Mouse (Mus musculus) hindbrain, embryonic 11.5 days (tissue): Measurements from ENCODE around the gene Asf1b. TPM values are rescaled to one million over a fixed set of nuclear protein-coding genes. Genes with fewer than 3 reads are reported as not detected.

Experiments
- ATAC-seq: fragments of 200-750 bp; cut with Nextera tagmentation; 2 replicates; pipeline ENCODE4 v1.8.0; 2017; ENCODE audit warnings: mild to moderate bottlenecking, moderate TSS enrichment, moderate library complexity; ENCODE audit not compliant: low FRiP score
- DNase-seq: peaks from one replicate; pipeline ENCODE4 v3.0.0-alpha.2; 2015; ENCODE audit warnings: low spot score
- H3K27ac ChIP-seq: fragments of 300-500 bp; sonication (generic); 2 replicates; pipeline ENCODE4 v1.5.1; 2014; ENCODE audit warnings: mild to moderate bottlenecking, low read depth, low read length
- H3K27me3 ChIP-seq: fragments of 300-500 bp; sonication (generic); 2 replicates; pipeline ENCODE4 v1.6.1; 2014; ENCODE audit warnings: mild to moderate bottlenecking, low read length, moderate library complexity, mixed read lengths; ENCODE audit not compliant: control insufficient read depth, insufficient read depth
- H3K36me3 ChIP-seq: fragments of 300-500 bp; sonication (generic); 2 replicates; pipeline ENCODE4 v1.6.1; 2014; ENCODE audit warnings: mild to moderate bottlenecking, low read length, moderate library complexity, mixed read lengths; ENCODE audit not compliant: control insufficient read depth, insufficient read depth
- H3K4me1 ChIP-seq: fragments of 300-500 bp; sonication (generic); replicated peaks from 2 replicates; pipeline ENCODE4 v1.6.1; 2014; ENCODE audit warnings: low read length, mixed read lengths; ENCODE audit not compliant: control insufficient read depth, insufficient read depth
- H3K4me2 ChIP-seq: fragments of 300-500 bp; sonication (generic); replicated peaks from 2 replicates; pipeline ENCODE4 v1.6.1; 2014; ENCODE audit warnings: mild to moderate bottlenecking, low read depth, low read length
- H3K4me3 ChIP-seq: fragments of 300-500 bp; sonication (generic); 2 replicates; pipeline ENCODE4 v1.5.1; 2014; ENCODE audit warnings: low read depth, low read length
- H3K9ac ChIP-seq: fragments of 300-500 bp; sonication (generic); 2 replicates; pipeline ENCODE4 v1.6.1; 2014; ENCODE audit warnings: low read depth, low read length
- H3K9me3 ChIP-seq: fragments of 300-500 bp; sonication (generic); 2 replicates; pipeline ENCODE4 v1.6.1; 2016; ENCODE audit warnings: low read length; ENCODE audit not compliant: control insufficient read depth
- WGBS: fragments of 180-500 bp; shearing (Covaris S2); extraction: QIAGEN DNeasy Blood & Tissue Kit; methylation state at CpG from one replicate; pipeline ENCODE4 v1.1.7; 2014; 5-methylcytosine and 5-hydroxymethylcytosine counted together
- polyA plus RNA-seq: library from polyadenylated mRNA; unstranded; fragments of >200 nt; fragmentation: Nextera tagmentation; extraction: Ambion mirVana; gene quantifications from 2 replicates; pipeline ENCODE4 v1.2.1, GENCODE M21; 2014

Gene Asf1b
- polyA plus RNA-seq, 1 experiment from 2014 or later: 79.5 TPM

- H3K9ac ChIP-seq: no peak overlapping the region
- 78% methylated on average over 6 of the region's 6 CpGs for WGBS
- no peaks in the 10 kb centered on the region for H3K27me3 ChIP-seq
- DNase-seq (no peak), ATAC-seq (no peak)
- H3K27ac ChIP-seq: no peak overlapping the region
- H3K36me3 ChIP-seq: peaks cover 5% of the 10 kb centered on the region; the same call in 1 of the 2 replicates
- H3K4me2 ChIP-seq: no peak overlapping the region
- no peaks in the 10 kb centered on the region for H3K4me1 ChIP-seq
- H3K4me3 ChIP-seq: no peak overlapping the region
- H3K9me3 ChIP-seq: no peaks in the 10 kb centered on the region
Measured at GRCm38 (mm10) chr8:83941066-83941677, 14.1 kb upstream of the Asf1b start.

- DNase-seq (no peak), ATAC-seq (no peak)
- Histone ChIP-seq H3K9me3 (no peaks in the 10 kb centered on the region), H3K27ac (no peak overlapping the region), H3K4me3 (no peak overlapping the region), H3K4me2 (no peak overlapping the region), H3K9ac (no peak overlapping the region), H3K4me1 (no peaks in the 10 kb centered on the region), H3K27me3 (no peaks in the 10 kb centered on the region), H3K36me3 (peaks cover 2% of the 10 kb centered on the region; the same call in 1 of the 2 replicates)
- WGBS: 95% methylated on average over 1 of the region's 1 CpGs
Measured at GRCm38 (mm10) chr8:83942446-83942845, 12.9 kb upstream of the Asf1b start.

- DNase-seq (no peak), ATAC-seq (no peak)
- 66% methylated on average over 3 of the region's 3 CpGs for WGBS
- H3K27ac ChIP-seq: no peak overlapping the region
- H3K9me3 ChIP-seq: no peaks in the 10 kb centered on the region
- no peak overlapping the region for H3K9ac ChIP-seq
- H3K36me3 ChIP-seq: no peaks in the 10 kb centered on the region
- H3K27me3 ChIP-seq: no peaks in the 10 kb centered on the region
- no peak overlapping the region for H3K4me2 ChIP-seq
- H3K4me1 ChIP-seq: no peaks in the 10 kb centered on the region
- no peak overlapping the region for H3K4me3 ChIP-seq
Measured at GRCm38 (mm10) chr8:83945540-83945939, 9.8 kb upstream of the Asf1b start.

- ATAC-seq: no peak
Measured at GRCm38 (mm10) chr8:83954749-83955105, 580 bp upstream of the Asf1b start.

GRCm38 (mm10) chr8:83955958-83956218, 581 bp downstream of the Asf1b start:
- Histone ChIP-seq H3K27me3 (no peaks in the 10 kb centered on the region), H3K9me3 (no peaks in the 10 kb centered on the region), H3K27ac (no peak overlapping the region), H3K4me3 (peak overlapping the region; percentile 65), H3K4me1 (peaks cover 8% of the 10 kb centered on the region; the same call in 1 of the 2 replicates), H3K36me3 (no peaks in the 10 kb centered on the region), H3K9ac (peak overlapping the region; percentile 62), H3K4me2 (peak overlapping the region; percentile 80)
- no peak for DNase-seq
- ATAC-seq: no peak; the same call in 1 of the 2 replicates
- WGBS: 2% methylated on average over 15 of the region's 15 CpGs

More at GRCm38 (mm10) chr8:83954749-83955105, 580 bp upstream of the Asf1b start:
- H3K27ac ChIP-seq: no peak overlapping the region
- peak overlapping the region; percentile 65 for H3K4me3 ChIP-seq
- peak overlapping the region; percentile 44 for H3K4me2 ChIP-seq
- H3K9me3 ChIP-seq: no peaks in the 10 kb centered on the region
- peaks cover 8% of the 10 kb centered on the region; the same call in 1 of the 2 replicates for H3K4me1 ChIP-seq
- H3K9ac ChIP-seq: peak overlapping the region; percentile 49; the same call in 1 of the 2 replicates
- no peaks in the 10 kb centered on the region for H3K27me3 ChIP-seq
- DNase-seq: no peak
- WGBS: 2% methylated on average over 14 of the region's 14 CpGs
- no peaks in the 10 kb centered on the region for H3K36me3 ChIP-seq

GRCm38 (mm10) chr8:83956789-83957188, 1.5 kb downstream of the Asf1b start:
- Histone ChIP-seq H3K36me3 (no peaks in the 10 kb centered on the region), H3K4me1 (peaks cover 8% of the 10 kb centered on the region; the same call in 1 of the 2 replicates), H3K27me3 (no peaks in the 10 kb centered on the region), H3K4me2 (peak overlapping the region; percentile 80), H3K9ac (0 out of 2 replicates have a peak overlapping the region, but pooled peaks have one; percentile 8), H3K9me3 (no peaks in the 10 kb centered on the region), H3K4me3 (peak overlapping the region; percentile 65), H3K27ac (no peak overlapping the region)
- 50% methylated on average over 1 of the region's 1 CpGs for WGBS
- ATAC-seq (no peak), DNase-seq (peak; percentile 37)

- Histone ChIP-seq H3K4me1 (no peaks in the 10 kb centered on the region), H3K36me3 (0 out of 2 replicates have a peak, but pooled peaks cover under 1% of the 10 kb centered on the region), H3K9me3 (no peaks in the 10 kb centered on the region), H3K27ac (no peak overlapping the region), H3K4me3 (no peak overlapping the region), H3K9ac (no peak overlapping the region), H3K27me3 (no peaks in the 10 kb centered on the region), H3K4me2 (no peak overlapping the region)
- no peak for ATAC-seq
- 94% methylated on average over 5 of the region's 5 CpGs for WGBS
- no peak for DNase-seq
Measured at GRCm38 (mm10) chr8:83964015-83964765, 8.9 kb downstream of the Asf1b start.

- DNase-seq (no peak), ATAC-seq (no peak)
- WGBS: 94% methylated on average over 7 of the region's 7 CpGs
- no peaks in the 10 kb centered on the region for H3K4me1 ChIP-seq
- H3K36me3 ChIP-seq: 0 out of 2 replicates have a peak, but pooled peaks cover 2% of the 10 kb centered on the region
- no peak overlapping the region for H3K9ac ChIP-seq
- H3K27me3 ChIP-seq: no peaks in the 10 kb centered on the region
- H3K4me3 ChIP-seq: no peak overlapping the region
- H3K27ac ChIP-seq: no peak overlapping the region
- no peaks in the 10 kb centered on the region for H3K9me3 ChIP-seq
- H3K4me2 ChIP-seq: no peak overlapping the region
Measured at GRCm38 (mm10) chr8:83967701-83968100, 12.4 kb downstream of the Asf1b start.

- Histone ChIP-seq H3K4me1 (peaks cover 4% of the 10 kb centered on the region; the same call in 1 of the 2 replicates), H3K4me3 (no peak overlapping the region)
- no peak for ATAC-seq
Measured at GRCm38 (mm10) chr8:83971121-83971520, 15.8 kb downstream of the Asf1b start.

More at GRCm38 (mm10) chr8:83971121-83971520, 15.8 kb downstream of the Asf1b start:
- no peak overlapping the region for H3K4me2 ChIP-seq
- no peak for DNase-seq
- WGBS: 94% methylated on average over 4 of the region's 4 CpGs
- no peaks in the 10 kb centered on the region for H3K9me3 ChIP-seq
- 0 out of 2 replicates have a peak, but pooled peaks cover 2% of the 10 kb centered on the region for H3K36me3 ChIP-seq
- H3K9ac ChIP-seq: no peak overlapping the region
- no peaks in the 10 kb centered on the region for H3K27me3 ChIP-seq
- no peak overlapping the region for H3K27ac ChIP-seq
